Mouse (Mus musculus): Measurements from ENCODE around the gene Zfp37.
"Not testable (repeated sequence)": the region's sequence is repeated elsewhere in the genome, so short reads cannot be mapped to it uniquely, and the experiment has no call there.

Zfp37 gene

DNA sequence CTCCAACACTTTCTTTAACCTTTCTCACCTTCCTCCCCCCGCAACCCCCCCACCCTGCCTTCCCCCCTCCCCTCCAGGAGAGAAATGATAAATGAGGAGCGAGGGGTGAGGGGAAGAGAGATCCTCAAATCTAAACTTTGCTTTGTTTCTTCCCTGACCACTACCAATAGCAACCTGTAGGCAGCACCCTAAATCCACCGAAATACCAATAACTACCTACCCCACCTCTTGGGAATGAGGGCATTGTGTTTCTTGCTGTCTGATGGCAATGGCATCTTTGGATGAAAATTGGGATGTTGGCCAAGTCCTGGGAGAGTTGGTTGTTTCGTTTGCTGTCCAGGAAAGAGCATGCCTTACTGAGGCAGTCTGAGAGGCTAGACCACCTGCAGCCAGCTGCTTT lies 20.8 kb downstream of the Zfp37 start:
- DNase-seq (ENCODE audit: inconsistent ontology term): peak; percentile 24

- DNase-seq (ENCODE audit: inconsistent ontology term): no peak
These were observed 22.0 kb downstream of the Zfp37 start for GRCm38 (mm10) chr4:62208696-62209380.

DNA sequence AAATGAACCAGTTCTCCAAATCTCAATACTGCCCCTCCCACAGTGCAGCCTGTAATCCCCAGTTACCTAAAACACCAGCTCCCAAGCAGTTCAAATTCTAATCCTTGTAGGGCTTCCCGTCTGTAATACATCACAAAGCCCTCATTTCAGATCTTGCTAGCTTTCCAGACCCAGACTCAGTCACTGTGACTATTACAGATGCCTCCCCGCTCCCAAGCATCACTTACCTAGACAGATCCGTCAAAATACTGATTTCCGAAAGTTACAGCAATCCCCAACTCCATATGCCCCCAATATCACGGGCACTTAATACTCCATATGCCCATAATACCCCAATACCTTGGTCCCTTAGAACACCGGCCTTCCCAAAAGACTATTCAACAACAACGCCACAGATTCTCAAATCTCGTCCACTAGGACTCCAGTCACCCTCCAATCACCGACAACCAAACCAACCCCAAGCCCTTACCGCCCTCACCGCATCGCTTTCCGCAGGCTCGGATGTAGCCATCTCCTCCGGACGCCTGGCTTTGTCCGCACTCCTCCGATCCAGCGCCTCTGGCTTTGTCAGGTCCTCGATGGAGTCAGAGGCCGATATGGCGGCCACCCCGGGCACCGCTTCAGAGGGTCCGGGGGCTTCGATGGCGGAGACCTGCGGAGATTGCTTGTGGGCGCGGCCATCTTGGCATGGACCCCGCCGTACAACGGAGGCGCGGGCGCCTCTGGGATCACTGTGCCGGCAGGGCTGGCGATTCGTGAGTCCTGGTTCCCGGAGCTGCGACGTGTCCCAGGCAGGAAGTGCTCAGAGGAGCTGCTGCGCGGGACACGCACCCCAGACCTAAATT lies 22.8 kb downstream of the Zfp37 start:
- peak; percentile 93 for DNase-seq (ENCODE audit: inconsistent ontology term)

DNA sequence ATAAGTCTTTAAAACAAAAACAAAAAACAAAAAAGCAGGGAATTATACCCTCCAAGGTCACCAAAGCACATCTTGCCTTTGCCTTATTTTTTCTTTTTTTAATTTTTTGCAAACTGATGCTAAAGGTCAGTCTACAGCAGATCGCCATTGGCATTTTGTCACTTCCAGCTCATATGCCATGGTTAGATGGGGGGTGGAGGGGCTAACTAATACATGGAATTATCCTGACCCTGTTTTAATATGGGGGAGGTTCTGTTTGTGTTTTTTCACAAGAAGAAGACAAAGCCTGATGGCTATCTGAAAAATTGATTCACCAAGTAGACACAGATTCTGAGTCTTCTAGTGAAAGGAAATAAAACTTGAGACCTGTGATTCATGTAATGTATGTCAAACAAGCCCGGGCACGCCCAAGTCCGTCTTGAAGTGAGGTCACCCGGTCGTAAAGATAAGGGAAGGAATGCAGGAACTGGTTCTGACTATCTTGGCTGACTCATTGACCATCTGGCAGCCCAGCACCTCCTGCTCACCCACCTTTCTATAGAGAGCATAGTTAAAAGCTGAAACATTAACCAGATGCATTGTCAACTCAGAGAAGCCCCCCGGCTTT lies 30.8 kb downstream of the Zfp37 start:
- DNase-seq (ENCODE audit: inconsistent ontology term): no peak

DNA sequence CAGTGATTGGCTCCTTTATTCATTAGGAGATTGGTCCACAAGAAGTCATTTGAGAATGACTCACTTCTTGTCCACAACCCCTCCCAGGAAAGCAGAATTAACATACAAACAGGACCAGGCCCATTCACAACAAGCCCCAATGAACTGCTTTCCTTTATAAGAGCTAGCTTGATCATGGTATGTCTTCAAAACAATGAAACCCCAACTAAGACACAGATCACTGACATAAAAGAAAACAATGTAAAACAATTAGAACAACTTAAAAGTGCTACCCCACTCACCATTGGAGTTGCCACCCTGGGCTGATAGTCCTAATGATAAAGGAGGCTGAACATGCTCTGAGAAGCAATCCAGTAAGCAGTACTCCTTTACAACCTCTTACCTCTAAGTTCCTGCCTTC lies 42.1 kb downstream of the Zfp37 start:
- no peak for DNase-seq (ENCODE audit: inconsistent ontology term)

GRCm38 (mm10) chr4:62177282-62177681 lies 53.6 kb downstream of the Zfp37 start:
- DNase-seq (ENCODE audit: inconsistent ontology term): peak; percentile 5

- DNase-seq (ENCODE audit: inconsistent ontology term): no peak
These were observed 56.4 kb downstream of the Zfp37 start for GRCm38 (mm10) chr4:62174471-62174870.

- DNase-seq (ENCODE audit: inconsistent ontology term): not testable (repeated sequence)
These were observed 63.2 kb downstream of the Zfp37 start for GRCm38 (mm10) chr4:62167636-62168035.

GRCm38 (mm10) chr4:62158401-62158800 lies 72.4 kb downstream of the Zfp37 start:
- DNase-seq (ENCODE audit: inconsistent ontology term): no peak

DNA sequence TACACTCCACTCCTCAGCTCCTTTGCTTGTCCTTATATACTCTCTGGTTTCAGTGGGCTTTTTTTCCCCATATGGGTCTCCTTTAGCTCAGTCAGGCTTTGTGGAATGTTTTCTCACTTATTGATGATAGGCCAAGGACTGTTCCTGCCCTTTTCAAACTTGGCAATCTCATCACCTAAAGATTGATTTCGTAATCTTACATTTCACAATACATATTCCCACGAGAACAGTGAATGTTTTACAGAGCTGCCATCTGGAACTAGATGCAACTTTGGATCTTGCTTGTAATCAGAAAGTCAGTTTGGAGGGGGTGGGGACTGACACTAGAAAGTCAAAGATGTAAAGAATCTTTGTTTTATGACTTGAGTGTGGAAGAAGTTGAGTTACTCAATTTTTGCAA lies 80.0 kb downstream of the Zfp37 start, which contains the start of gene Mup21:
TSS of gene Mup21 (minus strand) at position 53 of the 400 bp plus-strand sequence.
- no peak for DNase-seq (ENCODE audit: inconsistent ontology term)

All from Muller cell, postnatal 12 days (primary cell).